Mouse (Mus musculus) adrenal gland, adult (tissue): Measurements from ENCODE around the gene Bphl.

ENCODE experiments used
- DNase-seq, 2 experiments: peaks; one replicate each; pipeline ENCODE4 v3.0.0; 2022 to 2023; ENCODE audit warnings: low spot score in 1 of 2; ENCODE audit not compliant: inconsistent age in 2 of 2

Bphl gene

DNA sequence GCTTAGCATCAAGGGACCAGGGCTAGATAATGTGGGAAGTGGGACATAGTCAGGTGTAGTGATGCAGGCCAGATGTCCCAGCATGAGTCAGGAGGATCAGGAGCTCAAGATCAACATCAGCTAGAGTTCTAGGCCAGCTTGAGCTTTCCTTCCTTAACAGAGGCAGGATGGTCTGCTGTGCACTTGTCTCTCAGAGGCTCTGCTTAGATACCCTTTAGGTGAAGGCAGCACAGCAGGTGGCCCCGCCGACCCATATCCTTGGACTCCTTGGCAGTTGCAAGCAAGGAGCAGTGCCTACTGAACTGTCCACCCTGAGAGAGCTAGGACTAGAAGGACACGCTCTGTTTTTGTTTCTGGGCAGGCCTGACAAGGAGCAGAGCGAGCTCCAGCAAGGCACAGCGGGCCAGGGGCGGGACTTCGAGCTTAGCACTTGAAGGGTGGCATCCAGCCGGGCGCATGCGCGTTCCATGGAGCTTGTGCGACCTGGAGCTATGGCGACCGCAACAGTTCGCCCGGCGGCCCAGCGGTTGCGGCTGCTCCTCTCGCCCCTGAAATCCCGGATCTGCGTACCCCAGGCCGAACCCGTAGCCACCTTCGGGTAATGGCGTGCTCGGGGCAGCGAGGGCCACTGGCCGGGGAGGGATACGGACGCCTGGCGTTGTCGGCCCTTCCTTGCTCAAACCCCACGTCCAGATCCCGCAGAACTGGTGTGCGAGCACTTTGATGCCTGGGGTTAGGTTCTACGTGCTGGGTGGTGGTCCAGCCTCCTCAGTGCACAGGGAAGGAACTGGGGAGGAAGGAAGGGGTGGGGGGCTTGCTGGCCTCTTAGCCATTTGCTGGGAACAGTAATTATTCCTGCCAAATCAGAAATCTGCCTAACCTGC is at the start of gene Bphl:
Gene Bphl (plus strand): TSS at position 426 of the 884 bp plus-strand sequence.
- peak; percentile 95 to 98 for DNase-seq

DNA sequence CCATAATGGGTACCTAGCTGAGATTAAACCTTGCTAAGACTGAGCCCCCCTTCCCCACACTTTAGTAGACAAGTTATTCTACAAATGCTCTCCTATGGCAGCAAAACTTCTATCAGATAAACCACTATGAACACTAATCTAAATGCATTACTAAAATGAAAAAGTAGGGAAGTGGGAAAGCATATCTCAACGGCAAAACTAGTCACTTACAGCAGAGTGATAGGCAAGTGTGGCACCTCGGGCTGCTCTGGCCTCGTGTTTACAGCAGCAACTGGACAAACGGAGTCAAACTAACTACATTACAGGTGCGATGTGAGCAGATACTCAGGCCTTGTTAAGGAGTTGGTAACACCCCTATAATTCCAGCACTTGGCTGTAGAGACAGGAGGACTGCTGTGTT is 47.8 kb upstream of the Bphl start:
- DNase-seq = no peak

DNA sequence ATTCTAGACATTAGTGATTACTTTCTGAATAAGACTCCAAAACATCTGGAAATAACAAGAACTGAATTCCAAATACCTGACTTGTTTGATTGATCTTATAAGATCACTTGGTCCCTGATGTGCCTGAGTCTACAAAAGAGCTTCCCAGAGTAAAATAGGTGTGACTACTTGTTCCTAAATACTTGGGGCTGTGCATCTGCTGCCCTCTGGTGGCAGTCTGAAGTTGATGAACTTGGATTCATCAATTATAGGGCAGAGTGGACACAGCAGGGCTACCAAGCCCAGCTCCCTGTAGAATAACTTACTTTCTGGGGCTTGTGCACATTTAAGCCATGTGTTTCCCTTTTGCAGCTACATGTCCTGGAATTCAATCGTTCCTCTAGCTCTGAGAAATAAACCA is 42.2 kb upstream of the Bphl start:
- peak; percentile 73 to 91 for DNase-seq

- peak; percentile 93 to 97 for DNase-seq
Measured at GRCm38 (mm10) chr13:34002058-34003006, 35.1 kb upstream of the Bphl start, which contains the start of the genes Ripk1 and Serpinb6a. TSS of gene Ripk1 (plus strand) at chr13:34002363. TSS of gene Serpinb6a (minus strand) at chr13:34002794.

- no peak for DNase-seq
Measured at GRCm38 (mm10) chr13:34003058-34003457, 34.3 kb upstream of the Bphl start.

DNA sequence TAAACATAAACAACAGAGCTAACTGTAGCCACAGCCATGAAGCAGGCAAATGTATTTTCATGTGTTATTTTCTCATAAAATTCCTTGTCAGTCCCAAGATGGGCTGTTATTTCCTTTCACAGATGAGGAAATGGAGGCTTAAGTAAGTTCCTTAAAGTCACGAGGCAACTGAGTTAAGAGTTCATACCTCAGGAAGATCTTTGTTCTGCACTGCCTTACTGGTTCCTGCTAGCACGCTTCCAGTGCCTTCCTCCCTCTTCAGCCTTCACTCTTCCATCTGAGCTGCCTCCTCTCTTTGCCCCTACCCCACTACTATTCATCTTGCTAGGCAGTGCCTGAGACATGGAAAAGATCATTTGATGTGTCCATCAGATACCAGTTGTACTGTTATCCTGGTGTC is 30.2 kb upstream of the Bphl start:
- DNase-seq = no peak

- peak in 1 of 2 experiments; percentile 51 for DNase-seq
Measured at GRCm38 (mm10) chr13:34016927-34017569, 20.3 kb upstream of the Bphl start.

GRCm38 (mm10) chr13:34018521-34018920 is 18.9 kb upstream of the Bphl start:
- no peak for DNase-seq

DNA sequence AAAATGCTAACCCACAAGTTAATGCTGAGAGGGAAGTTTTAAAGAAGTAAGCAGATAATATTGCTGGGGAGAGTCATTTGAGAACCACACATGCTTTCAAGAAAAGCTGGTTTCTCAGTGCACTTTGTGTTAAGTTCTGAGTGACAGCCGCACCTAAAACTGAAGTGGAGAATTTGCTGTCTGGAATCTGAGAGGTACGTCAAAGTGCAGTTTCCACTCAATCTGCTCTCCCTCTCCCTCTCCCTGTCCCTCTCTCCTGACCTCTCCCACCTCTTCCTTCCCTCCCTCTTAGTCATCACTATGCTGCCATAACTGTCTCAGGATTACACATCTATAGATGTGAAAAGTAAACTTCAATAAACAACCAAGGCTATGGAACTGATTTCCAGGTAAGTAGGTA is 15.4 kb upstream of the Bphl start:
- DNase-seq = no peak

DNA sequence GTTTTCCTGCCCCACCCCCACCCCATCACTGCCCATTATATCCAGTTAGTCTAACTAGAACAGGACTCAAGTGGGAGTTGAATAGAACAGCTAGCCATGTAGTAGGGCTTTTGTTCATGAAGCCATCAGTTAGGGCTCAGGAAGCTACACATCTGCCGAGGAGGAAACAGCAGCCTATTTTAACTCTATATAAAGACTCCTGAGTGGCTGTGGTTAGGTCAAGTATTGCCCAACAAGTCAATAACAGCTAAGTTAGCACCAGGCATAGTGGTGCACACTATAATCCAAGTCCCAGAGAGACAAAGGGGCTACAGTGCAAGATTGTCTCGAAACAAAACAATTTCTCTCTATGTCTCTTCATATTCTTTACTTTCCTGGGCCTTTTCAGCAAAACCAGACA is 5.4 kb upstream of the Bphl start:
- DNase-seq = no peak

DNA sequence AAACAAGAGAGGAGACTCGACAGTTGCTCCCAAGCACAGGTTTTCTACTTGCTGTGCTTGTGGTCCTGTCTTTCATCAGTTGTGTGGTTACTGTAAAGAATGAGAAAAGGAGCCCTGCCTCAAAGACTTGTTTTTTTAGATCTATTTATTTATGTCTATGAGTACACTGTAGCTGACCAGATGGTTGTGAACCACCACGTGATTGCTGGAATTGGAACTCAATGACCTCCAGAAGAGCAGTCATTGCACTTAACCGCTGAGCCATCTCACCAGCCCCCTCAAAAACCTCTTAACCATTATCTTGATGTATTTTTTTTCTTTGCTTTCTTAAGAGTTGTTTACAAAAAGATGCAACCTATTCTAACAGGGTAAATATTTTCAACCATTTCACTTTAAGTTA is 2.0 kb upstream of the Bphl start:
- no peak for DNase-seq

DNA sequence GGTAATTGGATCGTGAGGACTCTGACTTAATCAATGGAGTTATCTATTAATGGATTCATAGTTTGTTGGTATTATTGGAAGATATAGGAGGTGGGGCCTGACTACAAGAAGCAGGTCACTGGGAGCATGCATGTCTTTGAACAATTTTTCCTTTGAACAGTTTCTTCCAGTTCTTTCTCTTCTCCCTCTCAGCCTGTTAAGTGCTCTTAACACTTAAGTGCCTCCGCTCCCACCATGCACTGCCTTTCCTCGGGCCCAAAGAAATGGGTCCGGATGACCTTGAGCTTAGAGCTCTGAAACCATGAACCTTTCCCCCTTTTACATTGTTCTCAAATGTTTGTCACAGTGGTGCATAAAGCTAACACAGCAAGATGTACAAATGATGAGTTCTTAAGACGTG is 671 bp upstream of the Bphl start:
- DNase-seq = no peak

GRCm38 (mm10) chr13:34038056-34038432 is 647 bp downstream of the Bphl start:
- no peak for DNase-seq

GRCm38 (mm10) chr13:34038901-34039341 is 1.5 kb downstream of the Bphl start:
- DNase-seq = no peak

DNA sequence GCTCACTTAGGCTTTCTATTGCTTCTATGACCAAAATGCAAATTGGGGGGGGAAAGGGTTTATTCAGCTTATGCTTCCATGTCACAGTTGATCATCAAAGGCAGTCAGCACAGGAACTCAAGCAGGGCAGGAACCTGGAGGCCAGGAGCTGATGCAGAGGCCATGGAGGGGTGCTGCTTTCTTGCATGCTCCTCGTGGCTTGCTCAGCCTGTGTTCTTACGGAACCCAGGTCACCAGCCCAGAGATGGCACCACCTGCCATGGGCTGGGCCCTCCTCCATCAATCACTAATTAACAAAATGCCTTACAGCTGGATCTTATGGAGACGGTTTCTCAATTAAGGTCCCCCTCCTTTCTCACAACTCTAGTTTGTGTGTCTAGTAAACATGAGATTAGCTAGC is 2.7 kb downstream of the Bphl start:
- no peak for DNase-seq

DNA sequence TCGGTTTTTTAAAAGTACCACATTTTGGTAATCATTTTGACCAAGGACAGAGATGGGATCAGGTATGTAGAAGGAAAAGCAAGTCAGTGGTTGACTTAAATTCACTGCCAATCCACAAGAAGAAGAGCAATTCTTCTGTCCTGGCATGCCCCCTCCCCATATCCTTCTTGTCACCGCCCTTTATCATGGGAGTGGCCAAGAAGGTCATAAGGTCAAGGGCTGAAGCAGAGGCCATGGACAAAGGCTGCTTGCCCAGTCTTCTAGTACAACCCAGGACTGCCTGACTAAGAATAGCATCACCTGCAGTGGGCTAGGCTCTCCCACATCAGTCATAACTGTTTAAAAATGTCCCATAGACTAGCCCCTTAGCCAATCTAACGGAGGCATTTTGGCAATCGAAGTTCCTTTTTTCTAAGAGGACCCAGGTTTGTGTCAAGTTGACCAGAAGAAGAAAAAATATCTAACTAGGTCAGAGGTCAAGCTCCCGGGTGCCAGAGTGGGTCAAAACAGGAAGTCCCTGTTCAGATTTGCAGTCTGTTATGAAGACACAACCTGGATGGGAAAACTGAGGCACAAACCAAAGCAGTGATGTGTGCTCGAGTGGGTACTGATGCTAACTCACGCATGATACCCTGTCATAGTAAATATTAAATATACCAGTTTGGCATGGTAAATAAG is 6.5 kb downstream of the Bphl start:
- DNase-seq = no peak

DNA sequence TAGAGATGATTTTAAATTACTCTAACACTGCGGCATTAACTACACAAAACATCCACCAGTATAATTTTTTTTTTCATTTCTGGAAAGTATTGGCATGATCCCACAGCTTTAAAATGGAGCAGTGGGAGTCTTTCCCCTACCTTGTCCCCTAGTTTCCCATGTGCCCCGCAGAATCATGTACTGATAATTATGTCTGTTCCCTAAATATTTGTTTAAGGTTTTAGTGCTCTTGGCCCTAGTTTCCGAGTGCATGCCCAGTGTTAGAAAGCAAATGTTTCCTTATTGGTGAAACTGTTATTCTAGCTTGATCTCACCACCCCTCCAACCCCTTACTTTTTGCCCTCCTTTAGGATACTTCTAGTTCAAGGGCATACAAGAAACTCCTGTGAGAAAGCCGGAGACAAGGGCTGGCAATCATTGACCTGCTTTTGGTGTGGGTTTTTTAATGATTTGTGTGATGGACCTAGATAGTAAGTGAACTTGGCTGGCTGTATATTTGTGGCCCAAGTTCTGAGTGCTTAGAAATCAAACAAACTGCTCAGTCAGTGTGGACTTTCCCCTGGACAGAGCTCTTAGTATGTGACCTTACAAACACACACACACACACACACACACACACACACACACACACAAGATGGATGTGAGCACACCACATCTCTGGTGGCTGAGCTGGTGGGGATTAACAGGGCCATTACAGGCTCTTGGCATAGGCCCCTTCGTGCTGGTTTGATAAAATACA is 8.3 kb downstream of the Bphl start:
- DNase-seq = no peak

GRCm38 (mm10) chr13:34046421-34047012 is 9.1 kb downstream of the Bphl start:
- DNase-seq = peak; percentile 73 to 92

- DNase-seq = no peak
Measured at GRCm38 (mm10) chr13:34047526-34047925, 10.1 kb downstream of the Bphl start.
